Mouse (Mus musculus): ENCODE data around the gene Arhgef25.
"Not testable (repeated sequence)": the region's sequence is repeated elsewhere in the genome, so short reads cannot be mapped to it uniquely, and the experiment has no call there.

The Arhgef25 gene

GRCm38 (mm10) chr10:127165654-127166403 is 24.1 kb downstream of the Arhgef25 start:
- DNase-seq (ENCODE audit: low spot score) = no peak

- no peak for DNase-seq (ENCODE audit: low spot score)
Observed at GRCm38 (mm10) chr10:127165354-127165653, 24.6 kb downstream of the Arhgef25 start.

GRCm38 (mm10) chr10:127164631-127165353 is 25.1 kb downstream of the Arhgef25 start, which contains the start of gene B4galnt1:
Gene B4galnt1 (plus strand): TSS chr10:127165225.
- peak; percentile 24 for DNase-seq (ENCODE audit: low spot score)

- no peak for DNase-seq (ENCODE audit: low spot score)
Observed at GRCm38 (mm10) chr10:127164190-127164589, 25.7 kb downstream of the Arhgef25 start.

- DNase-seq (ENCODE audit: low spot score) = not testable (repeated sequence)
Observed at GRCm38 (mm10) chr10:127162771-127163261, 27.1 kb downstream of the Arhgef25 start.

GRCm38 (mm10) chr10:127160728-127161127 is 29.2 kb downstream of the Arhgef25 start:
- no peak for DNase-seq (ENCODE audit: low spot score)

- no peak for DNase-seq (ENCODE audit: low spot score)
Observed at GRCm38 (mm10) chr10:127160081-127160480, 29.8 kb downstream of the Arhgef25 start.

- DNase-seq (ENCODE audit: low spot score) = no peak
Observed at GRCm38 (mm10) chr10:127158471-127158870, 31.4 kb downstream of the Arhgef25 start.

- DNase-seq (ENCODE audit: low spot score) = no peak
Observed at GRCm38 (mm10) chr10:127156511-127156910, 33.4 kb downstream of the Arhgef25 start.

GRCm38 (mm10) chr10:127156089-127156488 is 33.8 kb downstream of the Arhgef25 start:
- no peak for DNase-seq (ENCODE audit: low spot score)

- DNase-seq (ENCODE audit: low spot score) = no peak
Observed at GRCm38 (mm10) chr10:127154652-127155051, 35.2 kb downstream of the Arhgef25 start.

- DNase-seq (ENCODE audit: low spot score) = no peak
Observed at GRCm38 (mm10) chr10:127154241-127154640, 35.6 kb downstream of the Arhgef25 start.

- no peak for DNase-seq (ENCODE audit: low spot score)
Observed at GRCm38 (mm10) chr10:127153323-127153722, 36.6 kb downstream of the Arhgef25 start.

- not testable (repeated sequence) for DNase-seq (ENCODE audit: low spot score)
Observed at GRCm38 (mm10) chr10:127152556-127152955, 37.3 kb downstream of the Arhgef25 start.

- DNase-seq (ENCODE audit: low spot score) = not testable (repeated sequence)
Observed at GRCm38 (mm10) chr10:127151233-127151632, 38.6 kb downstream of the Arhgef25 start.

- DNase-seq (ENCODE audit: low spot score) = no peak
Observed at GRCm38 (mm10) chr10:127150471-127150872, 39.4 kb downstream of the Arhgef25 start.

- no peak for DNase-seq (ENCODE audit: low spot score)
Observed at GRCm38 (mm10) chr10:127147135-127147534, 42.7 kb downstream of the Arhgef25 start.

- no peak for DNase-seq (ENCODE audit: low spot score)
Observed at GRCm38 (mm10) chr10:127145303-127145702, 44.6 kb downstream of the Arhgef25 start.

- no peak for DNase-seq (ENCODE audit: low spot score)
Observed at GRCm38 (mm10) chr10:127144536-127144935, 45.3 kb downstream of the Arhgef25 start.

GRCm38 (mm10) chr10:127143228-127143627 is 46.7 kb downstream of the Arhgef25 start:
- no peak for DNase-seq (ENCODE audit: low spot score)

- DNase-seq (ENCODE audit: low spot score) = no peak
Observed at GRCm38 (mm10) chr10:127141500-127141899, 48.4 kb downstream of the Arhgef25 start.

GRCm38 (mm10) chr10:127140971-127141370 is 48.9 kb downstream of the Arhgef25 start:
- no peak for DNase-seq (ENCODE audit: low spot score)

All from adipocyte (in vitro differentiated cells).